Mouse (Mus musculus): ENCODE results near the gene Ppp2r2c.

- TF ChIP-seq CTCF (IDR thresholded peaks at IDR 0.05; ENCODE audit: low read depth) (peak; percentile 92), EP300 (IDR thresholded peaks at IDR 0.05; ENCODE audit: low read depth) (no peak)
Observed at GRCm38 (mm10) chr5:36946445-36946844, 78.1 kb downstream of the Ppp2r2c start.

All from liver, embryonic 14.5 days (tissue).